Mouse (Mus musculus) testis, postnatal 14 days (tissue): Measurements from ENCODE around the gene Gna11.
A peak's percentile ranks its signal among the peaks of the same experiment; 100 is the strongest.

Experiments
- DNase-seq: peaks from one replicate; pipeline ENCODE4 v3.0.0; 2021; ENCODE audit warnings: low spot score

The Gna11 gene

GRCm38 (mm10) chr10:81565257-81566228 is 20.6 kb upstream of the Gna11 start:
- no peak for DNase-seq

GRCm38 (mm10) chr10:81564734-81565133 is 19.7 kb upstream of the Gna11 start:
- DNase-seq = no peak

- peak; percentile 41 for DNase-seq
Measured at GRCm38 (mm10) chr10:81564216-81564615, 19.2 kb upstream of the Gna11 start.

GRCm38 (mm10) chr10:81563481-81563880 is 18.5 kb upstream of the Gna11 start:
- peak; percentile 29 for DNase-seq

- no peak for DNase-seq
Measured at GRCm38 (mm10) chr10:81562411-81562810, 17.4 kb upstream of the Gna11 start.

- peak; percentile 43 for DNase-seq
Measured at GRCm38 (mm10) chr10:81560719-81561459, 15.9 kb upstream of the Gna11 start.

GRCm38 (mm10) chr10:81559627-81560539 is 14.9 kb upstream of the Gna11 start:
- DNase-seq = peak; percentile 29

GRCm38 (mm10) chr10:81559163-81559626 is 14.2 kb upstream of the Gna11 start, which contains the start of gene Aes:
Gene Aes, plus strand, starts transcription at chr10:81559488.
- DNase-seq = peak; percentile 78

- DNase-seq = no peak
Measured at GRCm38 (mm10) chr10:81557491-81557890, 12.5 kb upstream of the Gna11 start.

GRCm38 (mm10) chr10:81556282-81556681 is 11.3 kb upstream of the Gna11 start:
- peak; percentile 16 for DNase-seq

- DNase-seq = no peak
Measured at GRCm38 (mm10) chr10:81553807-81554755, 9.1 kb upstream of the Gna11 start.

- DNase-seq = peak; percentile 67
Measured at GRCm38 (mm10) chr10:81553232-81553631, 8.2 kb upstream of the Gna11 start.

GRCm38 (mm10) chr10:81551597-81552102 is 6.7 kb upstream of the Gna11 start:
- peak; percentile 85 for DNase-seq

- DNase-seq = peak; percentile 64
Measured at GRCm38 (mm10) chr10:81550257-81550656, 5.3 kb upstream of the Gna11 start.

- DNase-seq = no peak
Measured at GRCm38 (mm10) chr10:81548944-81549343, 4.0 kb upstream of the Gna11 start.

- DNase-seq = no peak
Measured at GRCm38 (mm10) chr10:81546788-81547571, 2.0 kb upstream of the Gna11 start.

GRCm38 (mm10) chr10:81546332-81546731 is 1.3 kb upstream of the Gna11 start:
- DNase-seq = no peak

- no peak for DNase-seq
Measured at GRCm38 (mm10) chr10:81544296-81545160, 462 bp downstream of the Gna11 start.
